Mouse (Mus musculus) cerebellum, adult 9-10 months (tissue): ENCODE data around the gene Gnb1l.

ENCODE experiments used
- DNase-seq: peaks from one replicate; pipeline ENCODE4 v3.0.0; 2022

Gene Gnb1l

DNA sequence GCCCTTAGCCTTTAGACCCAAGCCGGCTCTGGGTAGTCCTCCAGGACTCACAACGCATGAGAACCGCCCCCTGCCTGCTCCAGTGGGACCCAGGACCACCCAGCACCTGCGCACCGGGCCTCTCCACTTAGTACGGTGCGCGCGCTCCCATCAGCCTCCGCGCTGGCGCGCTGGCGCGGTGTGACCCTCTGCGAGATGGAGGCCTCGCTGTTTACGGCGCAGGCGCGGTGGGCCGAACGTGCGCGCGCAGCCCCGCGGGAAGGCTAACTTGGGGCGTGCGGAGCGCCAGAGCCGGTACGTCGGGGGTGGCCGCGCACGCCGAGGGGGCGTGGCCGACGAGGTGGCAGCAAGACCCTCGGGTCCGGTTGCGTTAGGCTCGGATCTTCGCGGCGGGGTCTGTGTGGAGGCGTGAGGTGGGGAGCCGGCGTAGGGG lies at the start of gene Gnb1l, which contains the start of gene Rtl10:
TSS of gene Gnb1l (plus strand) at position 156 of the 433 bp plus-strand sequence.
TSS of gene Rtl10 (plus strand) at position 344 of the 433 bp plus-strand sequence.
- peak; percentile 94 for DNase-seq

- DNase-seq, result no peak
Observed at GRCm38 (mm10) chr16:18449005-18449404, 49.5 kb upstream of the Gnb1l start.

DNA sequence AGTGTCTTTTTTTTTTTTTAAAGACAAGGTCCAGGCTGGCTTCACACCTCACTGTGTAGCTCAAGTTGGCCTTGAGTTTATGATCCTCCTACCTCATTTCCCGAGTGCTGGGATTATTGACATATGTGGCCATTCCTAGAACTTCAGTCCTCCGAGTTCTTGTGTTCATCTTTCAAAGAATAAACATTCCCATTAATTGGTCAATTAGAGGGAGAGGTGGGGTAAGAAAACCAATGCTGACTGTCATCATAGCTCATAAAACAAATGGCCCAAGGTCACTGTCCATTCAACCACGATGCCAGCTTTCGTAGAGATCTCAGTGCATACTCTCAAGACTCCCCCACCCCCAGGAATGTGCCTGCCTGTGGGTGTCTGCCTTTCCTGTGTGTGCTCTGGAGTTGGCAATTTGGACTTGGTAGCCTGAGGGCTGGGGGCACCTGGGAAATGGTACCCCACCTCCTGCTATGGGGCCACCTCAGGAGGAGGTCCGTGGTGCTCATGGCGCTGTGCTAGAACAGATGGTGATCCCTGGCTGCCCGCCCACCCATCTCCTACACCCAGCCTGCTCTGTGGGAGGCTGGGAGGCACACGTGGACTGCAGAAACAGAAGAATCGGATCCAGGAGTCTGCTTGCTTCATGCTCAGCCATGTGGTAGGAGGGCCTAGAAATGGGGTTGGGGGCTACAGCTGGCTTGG lies 46.9 kb upstream of the Gnb1l start:
- peak; percentile 72 for DNase-seq

DNA sequence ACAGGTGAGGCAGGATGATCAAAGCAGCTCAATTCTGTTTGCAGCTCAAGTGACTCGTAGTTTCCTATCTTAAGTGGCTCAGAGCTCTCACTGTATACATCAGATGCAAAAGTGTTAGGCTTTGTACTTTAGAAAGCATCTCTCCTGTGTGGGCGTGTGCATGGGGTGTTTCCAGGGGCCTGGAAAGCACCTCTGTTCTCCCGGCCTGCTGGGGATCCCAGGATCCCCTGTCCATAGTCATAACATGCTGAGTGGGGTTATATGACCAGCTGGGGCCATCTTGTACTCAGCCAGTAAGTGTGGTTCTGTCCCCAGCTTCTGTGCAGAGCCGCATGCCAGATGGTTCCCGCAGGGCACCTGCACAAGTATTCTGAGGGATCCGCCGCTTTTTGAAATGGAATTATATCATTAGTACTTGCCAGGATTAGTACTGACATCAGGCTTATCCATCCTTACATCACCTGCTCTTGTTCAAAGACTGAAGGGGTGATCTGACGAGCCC lies 46.1 kb upstream of the Gnb1l start:
- DNase-seq, result peak; percentile 59

- no peak for DNase-seq
Observed at GRCm38 (mm10) chr16:18453846-18454245, 44.7 kb upstream of the Gnb1l start.

DNA sequence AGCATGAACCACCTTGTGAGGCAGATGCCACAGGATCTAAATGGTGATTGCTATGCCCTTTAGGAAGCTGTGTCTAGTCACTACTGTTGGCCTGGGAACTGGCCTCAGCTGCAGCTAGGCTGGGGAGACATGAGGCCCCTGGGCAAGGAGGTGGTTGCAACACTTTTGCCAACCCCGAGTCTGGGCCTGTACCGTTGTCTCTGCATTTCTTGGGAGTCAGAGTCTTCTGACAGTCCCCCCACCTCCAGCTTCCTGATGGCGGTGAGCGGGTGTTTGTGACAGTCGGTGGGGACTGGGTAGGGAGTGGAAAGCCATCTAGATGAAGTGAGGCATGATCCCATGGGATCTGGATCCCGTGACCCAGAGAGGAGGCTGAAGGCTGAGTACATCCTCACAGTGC lies 43.1 kb upstream of the Gnb1l start:
- DNase-seq, result no peak

DNA sequence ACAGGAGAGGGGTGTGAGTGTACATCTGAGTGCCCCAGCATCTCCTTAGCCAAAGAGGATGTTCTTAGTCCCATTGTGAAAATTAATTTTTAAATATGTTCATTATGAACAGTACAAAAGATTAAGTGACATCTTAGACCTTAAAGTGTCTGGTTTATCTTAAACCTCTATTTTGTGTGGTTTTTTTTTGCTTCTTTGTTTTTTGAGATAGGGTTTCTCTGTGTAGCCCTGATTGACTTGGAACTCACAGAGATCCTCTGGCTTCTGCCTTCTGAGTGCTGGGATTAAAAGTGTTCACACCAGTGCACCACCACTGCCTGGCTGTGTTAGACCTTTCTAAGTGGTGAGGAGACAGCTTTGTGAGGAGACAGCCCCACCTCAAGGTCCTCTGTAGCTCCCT lies 39.9 kb upstream of the Gnb1l start:
- no peak for DNase-seq

GRCm38 (mm10) chr16:18459335-18459954 lies 39.1 kb upstream of the Gnb1l start:
- DNase-seq, result no peak

GRCm38 (mm10) chr16:18459955-18460370 lies 38.5 kb upstream of the Gnb1l start:
- no peak for DNase-seq

DNA sequence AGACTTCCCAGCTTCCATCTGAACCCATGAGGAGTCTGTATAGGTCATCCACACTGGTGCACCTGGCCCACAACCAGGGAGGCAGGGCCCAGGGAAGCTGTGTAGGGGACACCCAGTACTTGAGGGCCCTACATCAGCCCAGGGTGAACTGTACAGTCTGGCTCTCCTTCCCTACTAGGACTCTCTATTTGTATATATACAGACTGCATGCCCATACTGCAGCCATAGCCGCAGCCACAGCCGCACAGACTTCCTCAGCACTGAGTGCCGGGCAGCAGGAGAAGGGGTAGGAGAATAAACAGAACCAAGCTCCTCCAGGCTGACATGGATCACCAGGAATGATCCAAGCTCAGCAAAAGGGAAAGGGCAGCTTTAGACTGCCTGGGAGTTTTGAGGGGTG lies 37.7 kb upstream of the Gnb1l start:
- DNase-seq, result no peak

GRCm38 (mm10) chr16:18462031-18462430 lies 36.5 kb upstream of the Gnb1l start:
- no peak for DNase-seq

DNA sequence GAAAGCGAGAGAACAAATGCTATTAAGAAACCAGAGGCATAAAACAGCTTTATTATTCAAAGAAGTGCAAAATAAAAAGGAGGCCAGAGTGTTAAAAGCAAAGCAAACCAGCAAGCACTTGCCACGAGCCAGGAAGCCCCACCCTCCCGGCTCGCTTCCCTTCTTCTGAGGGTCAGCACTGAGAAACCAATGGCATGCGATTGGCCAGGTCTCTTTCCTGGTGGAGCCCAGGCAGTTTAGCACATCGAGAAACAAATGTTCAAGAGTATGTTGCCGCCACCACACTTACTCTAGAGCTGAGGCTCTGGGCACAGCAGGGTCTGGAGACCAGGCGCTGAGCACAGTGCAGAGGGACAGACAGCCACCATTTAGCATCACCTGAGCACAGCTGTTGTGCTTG lies 35.9 kb upstream of the Gnb1l start:
- no peak for DNase-seq

GRCm38 (mm10) chr16:18464271-18464670 lies 34.2 kb upstream of the Gnb1l start:
- DNase-seq, result no peak

DNA sequence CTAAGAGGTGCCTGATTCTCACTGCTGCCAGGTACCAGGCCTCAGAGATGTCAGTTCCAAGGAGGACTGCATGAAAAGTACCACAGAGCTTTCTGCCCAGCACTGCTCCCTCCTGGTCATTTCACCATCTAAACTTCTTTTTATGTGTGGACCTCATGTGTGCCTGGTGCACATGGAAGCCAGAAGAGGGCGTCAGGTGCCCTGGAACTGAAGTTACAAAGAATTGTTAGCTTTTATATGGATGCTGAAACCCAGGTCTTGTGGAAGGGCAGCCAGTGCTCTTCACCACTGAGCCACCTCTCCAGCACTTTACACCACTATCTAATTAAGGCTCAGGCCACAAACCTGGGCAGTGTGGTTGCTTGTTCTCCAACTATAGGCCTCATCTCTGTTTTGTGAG lies 27.7 kb upstream of the Gnb1l start:
- no peak for DNase-seq

DNA sequence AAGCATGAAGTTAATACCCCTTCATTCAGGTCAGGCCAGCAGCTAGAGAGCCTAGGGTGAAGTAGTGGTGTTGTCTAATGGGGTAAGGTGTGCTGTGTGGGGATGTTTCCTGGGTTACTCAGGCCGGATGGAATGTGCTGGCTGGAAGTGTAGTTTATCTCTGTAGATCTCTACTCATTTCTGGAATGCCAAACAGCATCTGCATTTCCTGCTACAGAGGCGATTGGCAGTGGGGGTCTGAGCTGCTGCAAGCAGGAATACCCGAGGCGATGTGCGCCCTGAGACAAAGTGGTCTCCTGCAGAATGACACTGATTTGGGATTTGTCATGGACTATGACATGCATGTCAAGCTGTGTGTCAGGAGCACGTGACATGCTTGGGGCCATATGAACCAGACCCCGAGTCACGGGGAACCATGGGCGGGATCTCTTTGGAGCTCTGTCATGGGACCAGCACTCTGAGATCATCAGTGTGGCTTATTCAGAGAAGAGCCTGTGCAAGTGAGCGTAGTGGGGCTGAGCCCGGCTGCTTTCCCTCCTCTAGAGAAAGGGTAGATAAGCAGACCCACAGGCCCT lies 27.0 kb upstream of the Gnb1l start:
- DNase-seq, result no peak

GRCm38 (mm10) chr16:18471976-18472375 lies 26.5 kb upstream of the Gnb1l start:
- DNase-seq, result no peak

DNA sequence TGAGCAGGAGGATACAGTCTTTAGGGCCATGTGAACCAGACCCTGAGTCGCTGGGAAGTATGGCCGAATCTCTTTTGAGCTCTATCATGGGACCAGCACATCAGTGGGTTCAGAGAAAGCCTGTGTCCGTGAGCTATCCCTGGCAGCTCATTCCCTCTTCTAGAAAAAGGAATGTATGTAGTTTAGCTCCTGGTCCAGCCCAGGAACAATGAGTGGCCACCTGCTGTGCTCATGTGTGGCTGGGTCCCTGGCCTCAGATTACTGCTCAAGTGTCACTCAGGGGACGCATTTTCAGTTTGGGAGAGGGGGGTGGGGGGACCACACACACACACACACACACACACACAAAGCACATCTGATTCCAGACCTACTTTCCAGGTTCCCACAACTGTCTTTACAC lies 26.1 kb upstream of the Gnb1l start:
- DNase-seq, result no peak

GRCm38 (mm10) chr16:18472976-18473375 lies 25.5 kb upstream of the Gnb1l start:
- DNase-seq, result no peak

GRCm38 (mm10) chr16:18474021-18474420 lies 24.5 kb upstream of the Gnb1l start:
- no peak for DNase-seq

GRCm38 (mm10) chr16:18477996-18478395 lies 20.5 kb upstream of the Gnb1l start:
- DNase-seq, result no peak

- DNase-seq, result no peak
Observed at GRCm38 (mm10) chr16:18479667-18480066, 18.8 kb upstream of the Gnb1l start.

DNA sequence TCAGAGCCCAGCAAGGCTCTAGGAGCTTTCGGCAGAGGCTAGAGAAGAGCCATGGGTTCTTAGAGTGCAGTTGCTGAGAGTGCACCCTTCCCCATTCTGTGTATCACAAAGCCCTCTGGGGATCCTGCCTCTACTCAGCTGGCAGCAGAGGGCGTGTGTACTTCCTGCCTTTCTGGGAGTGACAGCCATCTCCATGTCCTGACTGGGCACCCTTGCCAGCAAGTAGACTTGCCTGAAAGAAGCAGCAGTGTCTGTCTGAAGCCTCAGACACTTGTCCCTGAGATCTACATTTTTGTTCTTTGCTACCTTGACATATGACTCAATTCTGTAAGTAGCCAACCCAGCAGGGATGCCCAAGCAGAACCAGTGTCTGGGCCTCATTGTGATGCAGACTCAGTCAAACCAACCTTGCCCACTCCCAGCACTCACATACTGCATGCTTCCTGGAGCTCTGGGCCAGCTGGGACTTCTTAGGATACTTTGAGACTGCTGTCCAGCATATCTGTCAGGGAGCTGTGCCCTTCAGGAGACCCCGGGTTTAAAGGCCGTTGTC lies 17.5 kb upstream of the Gnb1l start:
- DNase-seq, result no peak

- DNase-seq, result no peak
Observed at GRCm38 (mm10) chr16:18482431-18482830, 16.1 kb upstream of the Gnb1l start.

GRCm38 (mm10) chr16:18483839-18484238 lies 14.7 kb upstream of the Gnb1l start:
- DNase-seq, result no peak
